Mouse (Mus musculus) G1E (cell line): Measurements from ENCODE around the gene Vasn.

Experiments used
- CTCF ChIP-seq: IDR thresholded peaks from 2 replicates; pipeline ENCODE4 v1.5.1; 2012; ENCODE audit warnings: low read depth, low read length, inconsistent platforms, mixed read lengths
- GATA1 ChIP-seq: IDR thresholded peaks from 2 replicates; pipeline ENCODE4 v1.6.1; 2012; ENCODE audit warnings: borderline replicate concordance, low read length, inconsistent platforms, mixed read lengths
- GATA2 ChIP-seq: IDR thresholded peaks from 2 replicates; pipeline ENCODE4 v1.6.1; 2012; ENCODE audit warnings: low read depth, low read length, inconsistent platforms, borderline replicate concordance
- POLR2AphosphoS5 ChIP-seq: IDR thresholded peaks from 2 replicates; pipeline ENCODE4 v1.6.1; 2012; ENCODE audit warnings: low read depth, low read length, inconsistent platforms; ENCODE audit not compliant: insufficient replicate concordance
- TAL1 ChIP-seq: conservative IDR thresholded peaks from 2 replicates; pipeline ENCODE4 v1.6.1; 2012; ENCODE audit warnings: low read depth, low read length, inconsistent platforms, mixed read lengths

DNA sequence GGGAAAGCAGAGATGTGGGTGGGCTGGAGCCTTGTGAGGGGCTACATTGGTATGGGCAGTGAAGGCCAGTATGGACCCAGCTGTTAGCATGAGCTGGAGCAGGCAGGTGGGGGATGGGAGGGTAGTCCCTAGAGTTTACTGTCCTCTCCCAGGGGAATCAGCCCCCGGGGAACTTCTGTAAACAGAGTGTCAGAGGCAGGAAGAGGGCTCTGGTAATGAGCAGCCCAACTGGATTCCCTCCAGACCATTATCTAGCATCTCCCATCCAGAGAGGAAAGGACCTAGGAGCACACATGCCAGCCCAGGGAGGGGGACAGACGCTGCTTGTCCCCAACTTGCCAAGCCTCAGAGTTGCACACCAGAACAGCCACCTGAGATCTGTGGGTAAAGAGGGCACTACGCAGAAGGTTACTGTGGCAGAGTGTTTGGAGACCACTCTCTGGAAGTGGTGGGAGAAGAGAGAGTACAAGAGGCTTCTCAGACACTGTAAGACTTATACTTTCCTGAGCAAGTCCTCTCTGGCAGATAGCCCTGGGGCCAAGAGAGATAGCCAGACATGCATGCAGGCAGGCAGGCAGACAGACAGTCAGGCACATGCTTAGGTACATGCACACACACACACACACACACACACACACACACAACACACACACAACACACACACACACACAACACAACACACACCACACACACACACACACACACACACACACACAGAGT, 1.5 kb downstream of the Vasn start:
- no peak for TF ChIP-seq CTCF
- no peak for TF ChIP-seq GATA1
- no peak for TF ChIP-seq GATA2
- no peak for TF ChIP-seq POLR2AphosphoS5
- TF ChIP-seq TAL1: no peak
